Mouse (Mus musculus): ENCODE data around the gene Myo1f.
A peak's percentile ranks its signal among the peaks of the same experiment; 100 is the strongest.
"Not testable (repeated sequence)": the region's sequence is repeated elsewhere in the genome, so short reads cannot be mapped to it uniquely, and the experiment has no call there.

Myo1f gene

GRCm38 (mm10) chr17:33598506-33598905, 43.0 kb downstream of the Myo1f start:
- peaks cover 36% of the 10 kb centered on the region for H3K36me3 ChIP-seq (ENCODE audit: insufficient read depth, low read length)
- TF ChIP-seq POU5F1 (IDR thresholded peaks at IDR 0.05; ENCODE audit: borderline replicate concordance, low read length) (no peak), CTCF (conservative IDR thresholded peaks at IDR 0.05; ENCODE audit: low read length) (no peak), NANOG (IDR thresholded peaks at IDR 0.05; ENCODE audit: borderline replicate concordance, low read length) (no peak)
- peak overlapping the region; percentile 70 for H3K4me3 ChIP-seq (replicated peaks; ENCODE audit: low read length)

GRCm38 (mm10) chr17:33599836-33600475, 44.4 kb downstream of the Myo1f start:
- TF ChIP-seq POU5F1 (IDR thresholded peaks at IDR 0.05; ENCODE audit: borderline replicate concordance, low read length) (no peak), NANOG (IDR thresholded peaks at IDR 0.05; ENCODE audit: borderline replicate concordance, low read length) (peak; percentile 99)
- peak overlapping the region; percentile 70 for H3K4me3 ChIP-seq (replicated peaks; ENCODE audit: low read length)
- H3K9me3 ChIP-seq (ENCODE audit: low read length), result peaks cover 39% of the 10 kb centered on the region
- peaks cover 37% of the 10 kb centered on the region for H3K36me3 ChIP-seq (ENCODE audit: insufficient read depth, low read length)
- H3K4me1 ChIP-seq (replicated peaks; ENCODE audit: low read depth, low read length), result peaks cover 67% of the 10 kb centered on the region
- no peaks in the 10 kb centered on the region for H3K27me3 ChIP-seq (ENCODE audit: insufficient read depth, low read length)

More at GRCm38 (mm10) chr17:33598506-33598905, 43.0 kb downstream of the Myo1f start:
- H3K27me3 ChIP-seq (ENCODE audit: insufficient read depth, low read length), result no peaks in the 10 kb centered on the region
- peaks cover 34% of the 10 kb centered on the region for H3K9me3 ChIP-seq (ENCODE audit: low read length)
- H3K4me1 ChIP-seq (replicated peaks; ENCODE audit: low read depth, low read length), result peaks cover 68% of the 10 kb centered on the region

- no peaks in the 10 kb centered on the region for H3K27me3 ChIP-seq (ENCODE audit: insufficient read depth, low read length)
- peaks cover 59% of the 10 kb centered on the region for H3K4me1 ChIP-seq (replicated peaks; ENCODE audit: low read depth, low read length)
- H3K36me3 ChIP-seq (ENCODE audit: insufficient read depth, low read length), result peaks cover 40% of the 10 kb centered on the region
- TF ChIP-seq POU5F1 (IDR thresholded peaks at IDR 0.05; ENCODE audit: borderline replicate concordance, low read length), result no peak
- peak overlapping the region; percentile 71 for H3K4me3 ChIP-seq (replicated peaks; ENCODE audit: low read length)
- peaks cover 39% of the 10 kb centered on the region for H3K9me3 ChIP-seq (ENCODE audit: low read length)
Measured at GRCm38 (mm10) chr17:33600831-33601230, 45.3 kb downstream of the Myo1f start.

DNA sequence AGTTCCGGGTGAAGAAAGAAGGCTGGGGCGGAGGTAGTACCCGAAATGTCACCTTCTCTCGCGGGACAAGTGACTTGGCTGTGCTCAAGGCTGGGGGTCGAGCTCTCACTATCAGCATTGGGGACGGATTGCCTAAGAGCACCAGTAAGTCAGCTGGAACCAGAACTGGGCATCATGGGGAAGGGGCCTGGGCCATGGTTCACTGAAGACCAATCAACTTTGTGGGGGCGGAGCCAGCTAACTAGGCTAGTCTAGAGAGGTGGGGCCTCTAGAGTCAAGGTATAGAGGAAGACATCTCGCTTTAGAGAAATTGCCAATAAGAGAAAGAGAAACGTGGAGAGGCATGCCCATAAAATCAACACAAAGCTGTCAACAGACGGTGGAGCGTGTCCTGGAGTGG, 46.4 kb downstream of the Myo1f start:
- H3K4me1 ChIP-seq (replicated peaks; ENCODE audit: low read depth, low read length), result peaks cover 52% of the 10 kb centered on the region
- H3K36me3 ChIP-seq (ENCODE audit: insufficient read depth, low read length), result peaks cover 50% of the 10 kb centered on the region
- H3K27me3 ChIP-seq (ENCODE audit: insufficient read depth, low read length), result no peaks in the 10 kb centered on the region
- TF ChIP-seq POU5F1 (IDR thresholded peaks at IDR 0.05; ENCODE audit: borderline replicate concordance, low read length), result no peak
- peak overlapping the region; percentile 71 for H3K4me3 ChIP-seq (replicated peaks; ENCODE audit: low read length)
- H3K9me3 ChIP-seq (ENCODE audit: low read length), result peaks cover 39% of the 10 kb centered on the region

- Histone ChIP-seq H3K27me3 (ENCODE audit: insufficient read depth, low read length) (no peaks in the 10 kb centered on the region), H3K4me1 (replicated peaks; ENCODE audit: low read depth, low read length) (peaks cover 9% of the 10 kb centered on the region), H3K4me3 (replicated peaks; ENCODE audit: low read length) (no peak overlapping the region), H3K36me3 (ENCODE audit: insufficient read depth, low read length) (peaks cover 44% of the 10 kb centered on the region), H3K9me3 (ENCODE audit: low read length) (peaks cover 15% of the 10 kb centered on the region)
- TF ChIP-seq CTCF (conservative IDR thresholded peaks at IDR 0.05; ENCODE audit: low read length) (no peak), POU5F1 (IDR thresholded peaks at IDR 0.05; ENCODE audit: borderline replicate concordance, low read length) (no peak), NANOG (IDR thresholded peaks at IDR 0.05; ENCODE audit: borderline replicate concordance, low read length) (no peak)
Measured at GRCm38 (mm10) chr17:33607273-33607672, 51.8 kb downstream of the Myo1f start.

DNA sequence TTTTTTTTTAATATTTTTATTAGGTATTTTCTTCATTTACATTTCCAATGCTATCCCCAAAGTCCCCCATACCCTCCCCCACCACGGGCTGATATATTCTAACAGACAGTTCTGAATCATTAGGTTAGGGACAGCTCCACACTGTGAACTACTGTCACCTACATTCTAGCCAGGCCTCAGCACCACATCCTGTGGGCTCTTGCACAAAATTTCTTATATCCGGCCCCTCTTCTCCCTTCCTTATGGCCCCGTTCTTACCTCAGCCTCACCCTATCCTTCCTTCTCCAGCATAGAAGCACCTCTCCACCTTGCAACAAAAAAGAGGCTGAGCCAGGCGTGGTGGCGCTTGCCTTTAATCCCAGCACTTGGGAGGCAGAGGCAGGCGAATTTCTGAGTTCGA, 55.0 kb downstream of the Myo1f start:
- TF ChIP-seq POU5F1 (IDR thresholded peaks at IDR 0.05; ENCODE audit: borderline replicate concordance, low read length), result no peak
- TF ChIP-seq CTCF (conservative IDR thresholded peaks at IDR 0.05; ENCODE audit: low read length), result no peak
- no peak for TF ChIP-seq NANOG (IDR thresholded peaks at IDR 0.05; ENCODE audit: borderline replicate concordance, low read length)
- no peaks in the 10 kb centered on the region for H3K4me1 ChIP-seq (replicated peaks; ENCODE audit: low read depth, low read length)

GRCm38 (mm10) chr17:33613726-33614125, 58.2 kb downstream of the Myo1f start:
- not testable (repeated sequence) for H3K4me1 ChIP-seq (replicated peaks; ENCODE audit: low read depth, low read length); H3K4me3 ChIP-seq (replicated peaks; ENCODE audit: low read length); H3K36me3 ChIP-seq (ENCODE audit: insufficient read depth, low read length); H3K27me3 ChIP-seq (ENCODE audit: insufficient read depth, low read length)
- H3K9me3 ChIP-seq (ENCODE audit: low read length), result peaks cover 33% of the 10 kb centered on the region

More for the DNA sequence above, 55.0 kb downstream of the Myo1f start:
- peaks cover 20% of the 10 kb centered on the region; the same call in 1 of the 2 replicates for H3K36me3 ChIP-seq (ENCODE audit: insufficient read depth, low read length)
- peaks cover 27% of the 10 kb centered on the region for H3K9me3 ChIP-seq (ENCODE audit: low read length)
- no peaks in the 10 kb centered on the region for H3K27me3 ChIP-seq (ENCODE audit: insufficient read depth, low read length)
- H3K4me3 ChIP-seq (replicated peaks; ENCODE audit: low read length), result no peak overlapping the region

GRCm38 (mm10) chr17:33627281-33627680, 71.8 kb downstream of the Myo1f start:
- TF ChIP-seq CTCF (conservative IDR thresholded peaks at IDR 0.05; ENCODE audit: low read length) (no peak), NANOG (IDR thresholded peaks at IDR 0.05; ENCODE audit: borderline replicate concordance, low read length) (no peak), POU5F1 (IDR thresholded peaks at IDR 0.05; ENCODE audit: borderline replicate concordance, low read length) (no peak)
- peaks cover 29% of the 10 kb centered on the region for H3K4me1 ChIP-seq (replicated peaks; ENCODE audit: low read depth, low read length)
- peaks cover 26% of the 10 kb centered on the region for H3K36me3 ChIP-seq (ENCODE audit: insufficient read depth, low read length)
- H3K4me3 ChIP-seq (replicated peaks; ENCODE audit: low read length), result no peak overlapping the region
- peaks cover 35% of the 10 kb centered on the region for H3K9me3 ChIP-seq (ENCODE audit: low read length)
- H3K27me3 ChIP-seq (ENCODE audit: insufficient read depth, low read length), result no peaks in the 10 kb centered on the region

Measured in E14TG2a.4 (cell line).